Comparison of ENCODE assay signal across 24 mouse cellular contexts in the genomic region with DNA sequence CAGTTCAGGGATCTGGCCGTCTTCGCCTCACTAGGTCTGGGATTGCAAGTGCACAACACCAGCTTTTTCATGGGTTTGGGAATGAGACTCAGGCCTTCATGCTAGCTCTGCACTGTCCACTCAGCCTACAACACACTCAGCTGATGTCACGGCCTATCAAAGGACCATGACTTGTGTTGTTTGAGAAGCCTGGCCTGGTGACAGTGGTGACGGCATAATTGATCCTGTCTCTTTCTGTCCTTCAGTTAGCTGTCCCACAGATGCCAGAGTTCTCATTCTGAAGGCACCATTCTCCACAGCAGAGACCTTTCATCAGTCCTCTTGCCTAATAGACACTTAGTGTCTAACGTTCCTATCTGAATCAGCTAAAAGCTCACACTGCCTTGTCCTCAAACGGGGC. TPM values are rescaled to one million over a fixed set of nuclear protein-coding genes. Genes with fewer than 3 reads are reported as not detected.
"Had no signal": no experiment of that assay in that cellular context is flagged by ENCODE, and none has a peak within 500 bp of the region (broad histone marks: within the 10 kb centered on the region; RNA-seq: fewer than 3 reads in every experiment).

No protein-coding gene starts in this region.

- DNase-seq: kidney, adult 2 months; kidney, postnatal 25 days; layer of hippocampus, postnatal 36 days; left cerebral cortex, postnatal 4 days; lung, adult 18-20 months; lung, postnatal 10 days; lung, postnatal 4 days; midbrain, embryonic 14.5 days; thymus, adult 2 months; thymus, postnatal 14 days; thymus, postnatal 4 days had no signal

RNA-seq across cellular contexts. Expression of a gene that starts 19.7 kb away (rescaled TPM):
- polyA plus RNA-seq: kidney, adult 2 months had no signal

RNA-seq across cellular contexts. Expression of a gene that starts 59.5 kb away (rescaled TPM):
- total RNA-seq: megakaryocyte progenitor cell, adult 5-6 weeks; megakaryocyte-erythroid progenitor cell, adult 5-6 weeks had no signal
- polyA plus RNA-seq: kidney, embryonic 14.5 days; kidney, postnatal 0 days; limb, embryonic 12.5 days; limb, embryonic 15.5 days; liver, embryonic 14.5 days; lung, embryonic 15.5 days; midbrain, embryonic 11.5 days; midbrain, embryonic 14.5 days; neural tube, embryonic 11.5 days; small intestine, adult 2 months; spleen, adult 2 months; stomach, embryonic 16.5 days had no signal
